Mouse (Mus musculus) stomach, embryonic 16.5 days (tissue): ENCODE results near the gene Ppfia4. TPM values are rescaled to one million over a fixed set of nuclear protein-coding genes. Genes with fewer than 3 reads are reported as not detected.

ENCODE experiments used
- ATAC-seq: fragments of 200-750 bp; cut with Nextera tagmentation; 2 replicates; pipeline ENCODE4 v1.8.0; 2017; ENCODE audit warnings: moderate number of reproducible peaks, moderate TSS enrichment; ENCODE audit not compliant: insufficient read depth, low FRiP score
- H3K27ac ChIP-seq: fragments of 300-500 bp; sonication (generic); 2 replicates; pipeline ENCODE4 v1.5.1; 2014; ENCODE audit warnings: low read length
- H3K27me3 ChIP-seq: fragments of 300-500 bp; sonication (generic); 2 replicates; pipeline ENCODE4 v1.6.1; 2014; ENCODE audit warnings: low read length, control low read depth, mixed read lengths; ENCODE audit not compliant: control insufficient read depth, insufficient read depth
- H3K36me3 ChIP-seq: fragments of 300-500 bp; sonication (generic); 2 replicates; pipeline ENCODE4 v1.6.1; 2014; ENCODE audit warnings: low read length; ENCODE audit not compliant: control insufficient read depth, insufficient read depth
- H3K4me1 ChIP-seq: fragments of 300-500 bp; sonication (generic); 2 replicates; pipeline ENCODE4 v1.6.1; 2014; ENCODE audit warnings: low read length, control low read depth, mixed read lengths; ENCODE audit not compliant: control insufficient read depth, insufficient read depth
- H3K4me2 ChIP-seq: fragments of 300-500 bp; sonication (generic); 2 replicates; pipeline ENCODE4 v1.6.1; 2014; ENCODE audit warnings: low read depth, low read length, mixed read lengths
- H3K4me3 ChIP-seq: fragments of 300-500 bp; sonication (generic); replicated peaks from 2 replicates; pipeline ENCODE4 v1.5.1; 2014; ENCODE audit warnings: mild to moderate bottlenecking, low read length
- H3K9ac ChIP-seq: fragments of 300-500 bp; sonication (generic); 2 replicates; pipeline ENCODE4 v1.6.1; 2014; ENCODE audit warnings: low read length
- H3K9me3 ChIP-seq: fragments of 300-500 bp; sonication (generic); replicated peaks from 2 replicates; pipeline ENCODE4 v1.6.1; 2016; ENCODE audit warnings: low read length, control low read depth; ENCODE audit not compliant: control insufficient read depth
- WGBS: fragments of 180-500 bp; shearing (Covaris S2); extraction: QIAGEN DNeasy Blood & Tissue Kit; methylation state at CpG from one replicate; pipeline ENCODE4 v1.1.7; 2014; 5-methylcytosine and 5-hydroxymethylcytosine counted together
- polyA plus RNA-seq: library from polyadenylated mRNA; unstranded; fragments of >200 nt; fragmentation: Nextera tagmentation; extraction: Ambion mirVana; gene quantifications from 2 replicates; pipeline ENCODE4 v1.2.1, GENCODE M21; 2015

Gene Ppfia4
- polyA plus RNA-seq, 1 experiment from 2014 or later = 6.8 TPM

GRCm38 (mm10) chr1:134342781-134343310 is 10.1 kb upstream of the Ppfia4 start:
- no peak overlapping the region for H3K4me3 ChIP-seq
- no peak overlapping the region for H3K9ac ChIP-seq
- ATAC-seq = no peak
- 70% methylated on average over 8 of the region's 8 CpGs for WGBS
- H3K27me3 ChIP-seq = no peaks in the 10 kb centered on the region
- H3K4me1 ChIP-seq = peaks cover 14% of the 10 kb centered on the region
- no peak overlapping the region for H3K4me2 ChIP-seq
- H3K9me3 ChIP-seq = peaks cover 3% of the 10 kb centered on the region; the same call in 1 of the 2 replicates
- H3K27ac ChIP-seq = no peak overlapping the region
- peaks cover 2% of the 10 kb centered on the region; the same call in 1 of the 2 replicates for H3K36me3 ChIP-seq

- Histone ChIP-seq H3K9me3 (peaks cover 3% of the 10 kb centered on the region; the same call in 1 of the 2 replicates), H3K9ac (no peak overlapping the region), H3K27ac (no peak overlapping the region), H3K4me3 (no peak overlapping the region), H3K36me3 (no peaks in the 10 kb centered on the region), H3K4me2 (no peak overlapping the region), H3K4me1 (peaks cover 14% of the 10 kb centered on the region), H3K27me3 (no peaks in the 10 kb centered on the region)
- ATAC-seq = no peak
- 67% methylated on average over 2 of the region's 2 CpGs for WGBS
Observed at GRCm38 (mm10) chr1:134342278-134342664, 9.5 kb upstream of the Ppfia4 start.

GRCm38 (mm10) chr1:134341641-134342277 is 9.0 kb upstream of the Ppfia4 start:
- no peak overlapping the region for H3K4me2 ChIP-seq
- WGBS = 73% methylated on average over 5 of the region's 5 CpGs
- H3K4me1 ChIP-seq = peaks cover 14% of the 10 kb centered on the region
- H3K27me3 ChIP-seq = no peaks in the 10 kb centered on the region
- H3K4me3 ChIP-seq = no peak overlapping the region
- no peak overlapping the region for H3K9ac ChIP-seq
- no peaks in the 10 kb centered on the region for H3K36me3 ChIP-seq
- peaks cover 3% of the 10 kb centered on the region; the same call in 1 of the 2 replicates for H3K9me3 ChIP-seq
- H3K27ac ChIP-seq = no peak overlapping the region
- ATAC-seq = no peak

DNA sequence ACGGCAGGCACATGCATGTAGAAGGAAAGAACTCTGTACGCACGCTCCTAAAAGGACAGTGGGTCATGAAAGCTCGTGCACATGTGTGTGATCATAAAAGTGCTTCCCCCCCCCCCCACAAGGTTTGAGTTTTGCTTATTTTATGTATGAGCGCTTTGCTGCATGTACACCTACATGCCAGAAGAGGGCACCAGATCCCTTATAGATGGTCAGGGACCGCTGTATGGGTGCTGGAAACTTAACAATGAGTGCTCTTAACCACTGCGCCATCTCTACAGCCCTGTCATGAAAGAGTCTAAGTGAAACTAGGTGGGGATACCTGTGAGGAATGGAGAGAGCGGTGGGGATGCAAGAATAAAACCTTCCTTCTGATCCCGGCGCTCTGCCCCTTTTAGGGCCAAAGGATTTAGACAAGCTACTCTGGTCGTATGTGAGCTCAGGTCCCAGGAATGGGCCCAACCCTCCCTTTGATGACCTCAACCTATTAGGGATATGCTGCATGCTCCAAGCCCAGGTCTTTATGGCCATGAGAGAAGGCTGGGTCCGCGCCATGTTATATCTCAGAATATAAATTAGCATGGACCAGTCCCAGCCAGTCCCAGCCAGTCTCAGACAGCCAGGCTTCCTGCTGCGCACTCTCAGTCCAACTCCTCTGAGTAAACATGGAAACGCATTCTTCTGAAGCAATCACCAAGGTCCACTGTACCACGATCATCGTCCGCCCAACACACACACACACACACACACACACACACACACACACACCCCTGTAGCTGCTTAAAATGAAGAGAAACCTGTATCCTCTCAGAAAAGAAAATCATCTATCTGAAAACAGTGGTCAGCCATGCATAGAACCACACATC is 7.3 kb upstream of the Ppfia4 start:
- Histone ChIP-seq H3K4me3 (no peak overlapping the region), H3K9ac (no peak overlapping the region), H3K4me1 (peaks cover 14% of the 10 kb centered on the region), H3K27ac (no peak overlapping the region), H3K36me3 (no peaks in the 10 kb centered on the region), H3K9me3 (peaks cover 3% of the 10 kb centered on the region; the same call in 1 of the 2 replicates), H3K4me2 (no peak overlapping the region), H3K27me3 (no peaks in the 10 kb centered on the region)
- ATAC-seq = no peak
- WGBS = 93% methylated on average over 18 of the region's 18 CpGs

DNA sequence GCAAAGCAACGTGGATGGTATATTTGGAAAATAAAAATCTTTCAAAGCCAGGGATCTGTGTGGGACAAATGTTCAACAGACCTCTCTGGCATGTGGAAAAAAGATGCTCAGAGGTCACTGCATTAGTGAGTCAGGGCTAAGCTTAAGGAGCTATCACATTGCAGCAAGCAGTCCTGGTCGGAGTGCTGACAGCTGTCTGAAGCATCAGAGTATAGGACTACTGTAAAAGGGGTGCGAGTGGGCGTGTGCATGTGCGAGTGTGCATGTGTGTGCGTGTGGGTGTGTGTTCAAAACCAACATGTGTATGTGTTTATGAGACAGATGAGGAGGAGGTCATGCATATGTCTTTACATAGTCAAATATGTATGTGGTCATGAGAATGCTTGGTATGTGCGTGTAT is 6.4 kb upstream of the Ppfia4 start:
- no peak overlapping the region for H3K27ac ChIP-seq
- ATAC-seq = no peak
- H3K4me1 ChIP-seq = peaks cover 7% of the 10 kb centered on the region
- H3K4me2 ChIP-seq = no peak overlapping the region
- no peaks in the 10 kb centered on the region for H3K27me3 ChIP-seq
- H3K4me3 ChIP-seq = no peak overlapping the region
- WGBS = 88% methylated on average over 7 of the region's 7 CpGs
- no peak overlapping the region for H3K9ac ChIP-seq
- H3K36me3 ChIP-seq = no peaks in the 10 kb centered on the region
- peaks cover 3% of the 10 kb centered on the region; the same call in 1 of the 2 replicates for H3K9me3 ChIP-seq

DNA sequence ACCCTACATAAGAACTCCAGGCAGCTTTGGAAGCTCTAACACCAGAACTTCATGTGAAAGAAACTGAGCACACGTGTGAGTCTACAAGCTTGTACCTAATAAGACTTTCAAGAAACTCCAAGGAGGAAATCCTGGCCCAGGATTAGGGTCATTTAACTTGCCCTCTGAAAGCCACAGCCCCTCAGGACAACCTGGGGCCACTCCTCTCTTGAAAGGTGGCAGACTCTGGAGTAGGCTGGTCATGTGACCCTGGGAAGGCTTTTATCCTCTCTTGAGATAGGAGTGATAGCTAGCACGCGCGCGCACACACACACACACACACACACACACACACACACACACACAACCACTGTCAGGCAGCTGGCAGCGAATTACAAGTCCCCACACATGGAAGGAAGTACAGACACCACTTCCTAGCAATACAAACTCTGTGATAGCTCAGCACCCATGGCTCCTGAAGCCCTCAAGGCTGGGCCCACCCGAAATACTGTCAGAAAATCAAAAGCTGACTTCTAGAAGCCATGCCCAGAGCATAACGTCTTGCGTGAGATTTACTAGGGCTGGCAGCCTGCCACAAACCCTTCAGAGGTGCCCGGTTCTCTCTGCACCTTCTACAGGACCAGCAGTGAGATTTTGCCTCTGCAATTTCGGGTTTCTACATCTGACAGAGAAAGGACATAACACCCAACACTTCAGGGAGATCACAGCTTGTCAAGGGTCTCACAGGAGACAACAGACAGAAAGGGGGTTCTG is 4.4 kb upstream of the Ppfia4 start:
- Histone ChIP-seq H3K4me3 (no peak overlapping the region), H3K27me3 (no peaks in the 10 kb centered on the region), H3K9ac (no peak overlapping the region), H3K27ac (no peak overlapping the region), H3K4me2 (no peak overlapping the region), H3K4me1 (peaks cover 6% of the 10 kb centered on the region), H3K36me3 (no peaks in the 10 kb centered on the region), H3K9me3 (peaks cover 3% of the 10 kb centered on the region; the same call in 1 of the 2 replicates)
- WGBS = 68% methylated on average over 11 of the region's 11 CpGs
- ATAC-seq = no peak

GRCm38 (mm10) chr1:134335924-134336810 is 3.4 kb upstream of the Ppfia4 start:
- H3K36me3 ChIP-seq = no peaks in the 10 kb centered on the region
- no peak overlapping the region for H3K4me3 ChIP-seq
- no peaks in the 10 kb centered on the region for H3K27me3 ChIP-seq
- 78% methylated on average over 12 of the region's 12 CpGs for WGBS
- ATAC-seq = no peak
- H3K4me2 ChIP-seq = no peak overlapping the region
- H3K9ac ChIP-seq = no peak overlapping the region
- peaks cover 3% of the 10 kb centered on the region; the same call in 1 of the 2 replicates for H3K9me3 ChIP-seq
- H3K27ac ChIP-seq = no peak overlapping the region
- peaks cover 7% of the 10 kb centered on the region for H3K4me1 ChIP-seq

DNA sequence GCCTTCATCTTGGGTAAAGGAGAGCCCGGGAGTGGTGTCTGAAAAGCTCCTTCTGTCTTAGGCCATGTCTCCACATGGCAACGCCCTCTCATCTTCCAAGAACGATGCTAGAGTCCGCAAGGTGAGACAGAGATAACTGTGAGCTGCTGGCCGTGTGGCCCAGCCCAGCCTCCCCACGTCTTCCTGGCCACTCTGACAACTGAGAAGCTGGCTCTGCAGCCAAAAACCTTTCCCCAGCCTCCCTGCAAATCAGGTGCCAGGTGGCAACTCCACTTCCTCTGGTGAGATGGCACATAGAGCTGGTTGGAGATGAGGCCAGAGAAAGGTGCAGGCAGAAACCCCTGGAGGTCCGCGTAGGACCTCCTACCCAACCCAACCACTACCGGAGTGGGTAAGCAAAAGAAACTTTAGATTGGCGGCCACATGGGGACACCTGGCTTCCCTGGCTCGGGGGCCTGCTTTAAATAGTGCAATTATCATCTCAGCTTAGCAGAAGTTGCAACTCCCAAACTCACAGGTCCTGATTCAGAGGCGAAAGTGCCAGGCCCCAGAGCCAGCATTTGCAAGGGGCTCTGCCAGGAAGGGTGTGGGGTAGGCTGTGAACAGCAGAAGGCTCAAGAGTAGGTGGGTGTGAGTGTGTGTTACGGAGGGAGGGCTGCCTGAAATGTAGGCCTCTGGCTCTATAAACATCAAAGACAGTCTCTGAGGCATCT is 2.6 kb upstream of the Ppfia4 start:
- Histone ChIP-seq H3K27ac (no peak overlapping the region), H3K9me3 (peaks cover 3% of the 10 kb centered on the region; the same call in 1 of the 2 replicates), H3K36me3 (no peaks in the 10 kb centered on the region), H3K4me3 (no peak overlapping the region), H3K4me2 (no peak overlapping the region), H3K4me1 (peaks cover 7% of the 10 kb centered on the region), H3K27me3 (no peaks in the 10 kb centered on the region), H3K9ac (no peak overlapping the region)
- no peak for ATAC-seq
- WGBS = 69% methylated on average over 13 of the region's 13 CpGs
